Mouse (Mus musculus) cerebellum, adult 9-10 months (tissue): ENCODE data around the gene Fads2.

Experiments used
- DNase-seq: peaks from one replicate; pipeline ENCODE4 v3.0.0; 2022

The Fads2 gene

GRCm38 (mm10) chr19:10100631-10101071 is 895 bp downstream of the Fads2 start:
- peak; percentile 16 for DNase-seq

GRCm38 (mm10) chr19:10097826-10098225 is 3.7 kb downstream of the Fads2 start:
- DNase-seq, result no peak

- DNase-seq, result no peak
Measured at GRCm38 (mm10) chr19:10096371-10096876, 5.1 kb downstream of the Fads2 start.

- DNase-seq, result no peak
Measured at GRCm38 (mm10) chr19:10094695-10095094, 6.9 kb downstream of the Fads2 start.

- no peak for DNase-seq
Measured at GRCm38 (mm10) chr19:10093829-10094228, 7.7 kb downstream of the Fads2 start.

- DNase-seq, result no peak
Measured at GRCm38 (mm10) chr19:10086976-10087375, 14.6 kb downstream of the Fads2 start.

- no peak for DNase-seq
Measured at GRCm38 (mm10) chr19:10085454-10085853, 16.1 kb downstream of the Fads2 start.

GRCm38 (mm10) chr19:10082105-10082504 is 19.4 kb downstream of the Fads2 start:
- no peak for DNase-seq

GRCm38 (mm10) chr19:10080384-10080783 is 21.2 kb downstream of the Fads2 start:
- DNase-seq, result no peak

GRCm38 (mm10) chr19:10078392-10078791 is 23.2 kb downstream of the Fads2 start:
- DNase-seq, result no peak

GRCm38 (mm10) chr19:10073145-10073544 is 28.4 kb downstream of the Fads2 start:
- DNase-seq, result no peak

- no peak for DNase-seq
Measured at GRCm38 (mm10) chr19:10071892-10072291, 29.7 kb downstream of the Fads2 start.

GRCm38 (mm10) chr19:10071166-10071565 is 30.4 kb downstream of the Fads2 start:
- no peak for DNase-seq

GRCm38 (mm10) chr19:10070186-10070980 is 31.2 kb downstream of the Fads2 start:
- no peak for DNase-seq

- no peak for DNase-seq
Measured at GRCm38 (mm10) chr19:10067701-10068100, 33.8 kb downstream of the Fads2 start.

GRCm38 (mm10) chr19:10066502-10066901 is 35.0 kb downstream of the Fads2 start:
- DNase-seq, result no peak

- DNase-seq, result no peak
Measured at GRCm38 (mm10) chr19:10066189-10066500, 35.4 kb downstream of the Fads2 start.

- no peak for DNase-seq
Measured at GRCm38 (mm10) chr19:10065465-10066188, 35.9 kb downstream of the Fads2 start.

- DNase-seq, result no peak
Measured at GRCm38 (mm10) chr19:10064173-10065012, 37.2 kb downstream of the Fads2 start.

GRCm38 (mm10) chr19:10062862-10063261 is 38.7 kb downstream of the Fads2 start:
- DNase-seq, result no peak

- DNase-seq, result no peak
Measured at GRCm38 (mm10) chr19:10062292-10062691, 39.3 kb downstream of the Fads2 start.

- DNase-seq, result no peak
Measured at GRCm38 (mm10) chr19:10061624-10062023, 39.9 kb downstream of the Fads2 start.
